Mouse (Mus musculus) hindbrain, postnatal 0 days (tissue): ENCODE measurements around the gene 2610528A11Rik. TPM values are rescaled to one million over a fixed set of nuclear protein-coding genes. Genes with fewer than 3 reads are reported as not detected.

ENCODE experiments used
- ATAC-seq: fragments of 200-750 bp; cut with Nextera tagmentation; 2 replicates; pipeline ENCODE4 v1.8.0; 2017; ENCODE audit warnings: mild to moderate bottlenecking, moderate TSS enrichment, moderate library complexity
- DNase-seq: peaks from one replicate; pipeline ENCODE4 v3.0.0-alpha.2; 2015; ENCODE audit warnings: low spot score
- H3K27ac ChIP-seq: fragments of 300-500 bp; sonication (generic); 2 replicates; pipeline ENCODE4 v1.5.1; 2014; ENCODE audit warnings: mild to moderate bottlenecking
- H3K27me3 ChIP-seq: fragments of 300-500 bp; sonication (generic); 2 replicates; pipeline ENCODE4 v1.6.1; 2014; ENCODE audit warnings: low read length, mixed read lengths; ENCODE audit not compliant: insufficient read depth
- H3K36me3 ChIP-seq: fragments of 300-500 bp; sonication (generic); 2 replicates; pipeline ENCODE4 v1.6.1; 2014; ENCODE audit warnings: low read length, mixed read lengths; ENCODE audit not compliant: insufficient read depth
- H3K4me1 ChIP-seq: fragments of 300-500 bp; sonication (generic); 2 replicates; pipeline ENCODE4 v1.6.1; 2014; ENCODE audit warnings: antibody characterized with exemption, low read length, mixed read lengths; ENCODE audit not compliant: insufficient read depth
- H3K4me2 ChIP-seq: fragments of 300-500 bp; sonication (generic); 2 replicates; pipeline ENCODE4 v1.6.1; 2014; ENCODE audit warnings: low read depth, mild to moderate bottlenecking, low read length, moderate library complexity, mixed read lengths
- H3K4me3 ChIP-seq: fragments of 300-500 bp; sonication (generic); 2 replicates; pipeline ENCODE4 v1.5.1; 2014; ENCODE audit warnings: low read length
- H3K9ac ChIP-seq: fragments of 300-500 bp; sonication (generic); replicated peaks from 2 replicates; pipeline ENCODE4 v1.6.1; 2014; ENCODE audit warnings: mild to moderate bottlenecking, low read length, moderate library complexity, mixed read lengths
- H3K9me3 ChIP-seq: fragments of 300-500 bp; sonication (generic); 2 replicates; pipeline ENCODE4 v1.6.1; 2016; ENCODE audit warnings: low read length, mixed read lengths
- CTCF ChIP-seq: IDR thresholded peaks from 2 replicates; pipeline ENCODE4 v1.5.1; 2016; ENCODE audit warnings: antibody characterized with exemption, control low read depth, low read depth
- WGBS: fragments of 180-500 bp; shearing (Covaris S2); extraction: QIAGEN DNeasy Blood & Tissue Kit; methylation state at CpG from one replicate; pipeline ENCODE4 v1.1.7; 2014; 5-methylcytosine and 5-hydroxymethylcytosine counted together
- polyA plus RNA-seq: library from polyadenylated mRNA; unstranded; fragments of >200 nt; fragmentation: Nextera tagmentation; extraction: Ambion mirVana; gene quantifications from 2 replicates; pipeline ENCODE4 v1.2.1, GENCODE M21; 2015
- total RNA-seq: library from RNA; depleted of rRNA; stranded (reverse); fragments of >200 nt; gene quantifications from 2 replicates; pipeline ENCODE4 v1.2.3, GENCODE M21; 2014; rRNA removed

The 2610528A11Rik gene
- total and polyA plus RNA-seq, 2 experiments from 2014 or later = 0.73 TPM; not detected in 1

DNA sequence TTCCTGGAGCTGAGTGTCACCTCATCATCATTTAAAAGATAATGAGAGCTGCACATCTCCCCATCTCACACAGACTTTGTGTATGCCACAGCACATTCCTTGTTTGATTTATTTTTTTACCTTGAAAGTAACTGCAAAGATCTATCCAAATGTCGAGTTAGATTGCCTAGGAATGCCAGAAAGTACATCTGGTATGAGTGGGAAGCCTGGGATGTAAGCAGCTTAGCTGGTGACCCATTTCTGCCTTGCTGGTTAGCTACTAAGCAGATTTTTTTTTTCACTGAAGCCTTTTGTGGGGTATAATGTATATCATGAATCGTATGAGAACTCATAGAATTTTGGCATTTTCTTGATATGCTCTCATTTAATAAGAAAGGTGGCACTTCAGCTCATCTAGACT is 47.2 kb downstream of the 2610528A11Rik start:
- no peaks in the 10 kb centered on the region for H3K9me3 ChIP-seq
- ATAC-seq = no peak
- WGBS = 50% methylated on average over 2 of the region's 2 CpGs

GRCm38 (mm10) chr14:37064849-37065248 is 49.0 kb downstream of the 2610528A11Rik start:
- no peak overlapping the region for H3K9ac ChIP-seq
- no peak overlapping the region for H3K27ac ChIP-seq
- TF ChIP-seq CTCF = peak; percentile 31
- 58% methylated on average over 2 of the region's 2 CpGs for WGBS
- no peaks in the 10 kb centered on the region for H3K9me3 ChIP-seq
- no peak overlapping the region for H3K4me2 ChIP-seq
- H3K27me3 ChIP-seq = no peaks in the 10 kb centered on the region
- no peak for ATAC-seq
- DNase-seq = no peak
- H3K4me1 ChIP-seq = no peaks in the 10 kb centered on the region
- H3K4me3 ChIP-seq = no peak overlapping the region
- H3K36me3 ChIP-seq = no peaks in the 10 kb centered on the region

More for the DNA sequence above, 47.2 kb downstream of the 2610528A11Rik start:
- Histone ChIP-seq H3K9ac (no peak overlapping the region), H3K4me3 (no peak overlapping the region), H3K4me2 (no peak overlapping the region), H3K4me1 (no peaks in the 10 kb centered on the region), H3K27ac (no peak overlapping the region), H3K36me3 (no peaks in the 10 kb centered on the region), H3K27me3 (no peaks in the 10 kb centered on the region)
- DNase-seq = no peak
- TF ChIP-seq CTCF = no peak

Other genes with a start within 250 kb of the 2610528A11Rik start
- gene Ccser2, start 145.2 kb downstream of the 2610528A11Rik start, total RNA-seq = 77.1 and 80.8 TPM in 2 replicates
- 103 and 113 TPM in 2 replicates for gene Ccser2, start 145.2 kb downstream of the 2610528A11Rik start, polyA plus RNA-seq
- not detected in 2 replicates for gene Rgr, start 65.1 kb downstream of the 2610528A11Rik start, total RNA-seq
- gene Rgr, start 65.1 kb downstream of the 2610528A11Rik start, polyA plus RNA-seq = not detected in 2 replicates
- gene Lrit1, start 59.2 kb downstream of the 2610528A11Rik start, total RNA-seq = not detected in 2 replicates
- not detected in 2 replicates for gene Lrit1, start 59.2 kb downstream of the 2610528A11Rik start, polyA plus RNA-seq
- gene Lrit2, start 46.1 kb downstream of the 2610528A11Rik start, total RNA-seq = not detected in 2 replicates
- not detected in 2 replicates for gene Lrit2, start 46.1 kb downstream of the 2610528A11Rik start, polyA plus RNA-seq
- 7.4 and 8.0 TPM in 2 replicates for gene Cdhr1, start 15.7 kb downstream of the 2610528A11Rik start, total RNA-seq
- 6.0 and 6.6 TPM in 2 replicates for gene Cdhr1, start 15.7 kb downstream of the 2610528A11Rik start, polyA plus RNA-seq
- 86.5 and 103 TPM in 2 replicates for gene Ghitm, start 21.2 kb upstream of the 2610528A11Rik start, total RNA-seq
- 237 and 241 TPM in 2 replicates for gene Ghitm, start 21.2 kb upstream of the 2610528A11Rik start, polyA plus RNA-seq